Mouse (Mus musculus) cortical plate, adult 2 months (tissue): ENCODE data around the gene Spata31d1d.

Experiments
- CTCF ChIP-seq: fragments of 200-500 bp; IDR thresholded peaks from 2 replicates; pipeline ENCODE4 v1.5.1; 2011; ENCODE audit warnings: mild to moderate bottlenecking, control low read depth, low read length; ENCODE audit not compliant: insufficient read depth; ENCODE audit errors: extremely low read depth
- POLR2A ChIP-seq: fragments of 200-500 bp; IDR thresholded peaks from 2 replicates; pipeline ENCODE4 v1.6.1; 2011; ENCODE audit warnings: mild to moderate bottlenecking, low read length, control low read depth; ENCODE audit not compliant: insufficient read depth; ENCODE audit errors: extremely low read depth

DNA sequence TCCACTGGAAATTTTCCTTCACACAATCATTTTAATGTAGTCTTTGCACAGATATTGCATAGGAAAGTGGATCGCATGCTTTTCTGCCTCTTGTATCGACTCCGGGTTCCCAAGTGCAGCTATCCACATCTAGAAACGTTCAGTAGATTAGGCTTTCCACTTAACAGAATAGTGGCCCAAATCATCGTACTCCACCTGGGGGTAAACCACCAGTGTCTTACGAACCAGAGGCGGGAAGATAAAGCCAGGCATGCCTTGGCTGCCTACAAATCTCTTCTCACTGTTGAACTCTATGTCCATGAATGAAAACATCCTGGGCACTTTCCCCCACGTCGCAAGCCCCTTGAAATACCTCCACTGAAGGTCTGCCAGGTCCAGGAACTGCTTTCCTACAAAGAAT lies 42.2 kb downstream of the Spata31d1d start:
- no peak for TF ChIP-seq POLR2A
- TF ChIP-seq CTCF, result no peak
